Mouse (Mus musculus): ENCODE measurements at regions not wholly inside any gene's neighbourhood (a gene's known extent, or its start where the extent isn't known, plus 50 kb on each side); places are given as distances from the start of the nearest gene placed in this dataset.

GRCm38 (mm10) chr7:69578958-69579810 lies 787.4 kb downstream of the Nr2f2 start:
- Histone ChIP-seq H3K4me1 (ENCODE audit: control insufficient read depth, insufficient read depth, low read length) (no peaks in the 10 kb centered on the region), H3K27ac (ENCODE audit: insufficient read depth, low read length) (no peak overlapping the region), H3K4me3 (ENCODE audit: insufficient read depth, low read length) (no peak overlapping the region)
- TF ChIP-seq CTCF (IDR thresholded peaks at IDR 0.05; ENCODE audit: borderline replicate concordance, insufficient read depth, low read length) = no peak
- TF ChIP-seq POLR2A (IDR thresholded peaks at IDR 0.05; ENCODE audit: low read depth, low read length) = no peak

- H3K4me1 ChIP-seq (ENCODE audit: control insufficient read depth, insufficient read depth, low read length) = no peaks in the 10 kb centered on the region
- H3K27ac ChIP-seq (ENCODE audit: insufficient read depth, low read length) = no peak overlapping the region
- no peak for TF ChIP-seq POLR2A (IDR thresholded peaks at IDR 0.05; ENCODE audit: low read depth, low read length)
- no peak overlapping the region for H3K4me3 ChIP-seq (ENCODE audit: insufficient read depth, low read length)
Observed at GRCm38 (mm10) chr7:69577754-69578153, 788.8 kb downstream of the Nr2f2 start.

GRCm38 (mm10) chr7:69576596-69576995 lies 789.9 kb downstream of the Nr2f2 start:
- H3K4me1 ChIP-seq (ENCODE audit: control insufficient read depth, insufficient read depth, low read length) = no peaks in the 10 kb centered on the region
- H3K4me3 ChIP-seq (ENCODE audit: insufficient read depth, low read length) = no peak overlapping the region
- H3K27ac ChIP-seq (ENCODE audit: insufficient read depth, low read length) = peak overlapping the region; percentile 57
- no peak for TF ChIP-seq POLR2A (IDR thresholded peaks at IDR 0.05; ENCODE audit: low read depth, low read length)
- no peak for TF ChIP-seq CTCF (IDR thresholded peaks at IDR 0.05; ENCODE audit: borderline replicate concordance, insufficient read depth, low read length)

GRCm38 (mm10) chr7:69573730-69574129 lies 792.8 kb downstream of the Nr2f2 start:
- H3K4me1 ChIP-seq (ENCODE audit: control insufficient read depth, insufficient read depth, low read length) = no peaks in the 10 kb centered on the region
- TF ChIP-seq POLR2A (IDR thresholded peaks at IDR 0.05; ENCODE audit: low read depth, low read length) (no peak), CTCF (IDR thresholded peaks at IDR 0.05; ENCODE audit: borderline replicate concordance, insufficient read depth, low read length) (no peak)
- no peak overlapping the region for H3K27ac ChIP-seq (ENCODE audit: insufficient read depth, low read length)
- no peak overlapping the region for H3K4me3 ChIP-seq (ENCODE audit: insufficient read depth, low read length)

- TF ChIP-seq CTCF (IDR thresholded peaks at IDR 0.05; ENCODE audit: borderline replicate concordance, insufficient read depth, low read length) (no peak), POLR2A (IDR thresholded peaks at IDR 0.05; ENCODE audit: low read depth, low read length) (no peak)
- H3K4me3 ChIP-seq (ENCODE audit: insufficient read depth, low read length) = no peak overlapping the region
- H3K27ac ChIP-seq (ENCODE audit: insufficient read depth, low read length) = no peak overlapping the region
- no peaks in the 10 kb centered on the region for H3K4me1 ChIP-seq (ENCODE audit: control insufficient read depth, insufficient read depth, low read length)
Observed at GRCm38 (mm10) chr7:69572626-69573394, 793.7 kb downstream of the Nr2f2 start.

GRCm38 (mm10) chr7:69566949-69567348 lies 799.6 kb downstream of the Nr2f2 start:
- no peak overlapping the region for H3K4me3 ChIP-seq (ENCODE audit: insufficient read depth, low read length)
- H3K27ac ChIP-seq (ENCODE audit: insufficient read depth, low read length) = no peak overlapping the region
- TF ChIP-seq CTCF (IDR thresholded peaks at IDR 0.05; ENCODE audit: borderline replicate concordance, insufficient read depth, low read length) = no peak
- no peak for TF ChIP-seq POLR2A (IDR thresholded peaks at IDR 0.05; ENCODE audit: low read depth, low read length)
- H3K4me1 ChIP-seq (ENCODE audit: control insufficient read depth, insufficient read depth, low read length) = no peaks in the 10 kb centered on the region

GRCm38 (mm10) chr7:69564432-69564831 lies 802.1 kb downstream of the Nr2f2 start:
- no peak overlapping the region for H3K4me3 ChIP-seq (ENCODE audit: insufficient read depth, low read length)
- TF ChIP-seq POLR2A (IDR thresholded peaks at IDR 0.05; ENCODE audit: low read depth, low read length) (no peak), CTCF (IDR thresholded peaks at IDR 0.05; ENCODE audit: borderline replicate concordance, insufficient read depth, low read length) (no peak)
- no peaks in the 10 kb centered on the region for H3K4me1 ChIP-seq (ENCODE audit: control insufficient read depth, insufficient read depth, low read length)
- peak overlapping the region; percentile 26; the same call in 1 of the 2 replicates for H3K27ac ChIP-seq (ENCODE audit: insufficient read depth, low read length)

GRCm38 (mm10) chr7:69554776-69555175 lies 805.7 kb upstream of the Arrdc4 start:
- TF ChIP-seq POLR2A (IDR thresholded peaks at IDR 0.05; ENCODE audit: low read depth, low read length) (no peak), CTCF (IDR thresholded peaks at IDR 0.05; ENCODE audit: borderline replicate concordance, insufficient read depth, low read length) (no peak)
- Histone ChIP-seq H3K27ac (ENCODE audit: insufficient read depth, low read length) (no peak overlapping the region), H3K4me1 (ENCODE audit: control insufficient read depth, insufficient read depth, low read length) (no peaks in the 10 kb centered on the region), H3K4me3 (ENCODE audit: insufficient read depth, low read length) (no peak overlapping the region)

GRCm38 (mm10) chr7:69553981-69554380 lies 804.9 kb upstream of the Arrdc4 start:
- no peak overlapping the region for H3K4me3 ChIP-seq (ENCODE audit: insufficient read depth, low read length)
- TF ChIP-seq CTCF (IDR thresholded peaks at IDR 0.05; ENCODE audit: borderline replicate concordance, insufficient read depth, low read length) (no peak), POLR2A (IDR thresholded peaks at IDR 0.05; ENCODE audit: low read depth, low read length) (no peak)
- no peaks in the 10 kb centered on the region for H3K4me1 ChIP-seq (ENCODE audit: control insufficient read depth, insufficient read depth, low read length)
- H3K27ac ChIP-seq (ENCODE audit: insufficient read depth, low read length) = no peak overlapping the region

GRCm38 (mm10) chr7:69536072-69536471 lies 787.0 kb upstream of the Arrdc4 start:
- no peak overlapping the region for H3K27ac ChIP-seq (ENCODE audit: insufficient read depth, low read length)
- H3K4me3 ChIP-seq (ENCODE audit: insufficient read depth, low read length) = no peak overlapping the region
- no peak for TF ChIP-seq CTCF (IDR thresholded peaks at IDR 0.05; ENCODE audit: borderline replicate concordance, insufficient read depth, low read length)
- TF ChIP-seq POLR2A (IDR thresholded peaks at IDR 0.05; ENCODE audit: low read depth, low read length) = no peak
- no peaks in the 10 kb centered on the region for H3K4me1 ChIP-seq (ENCODE audit: control insufficient read depth, insufficient read depth, low read length)

All from embryonic fibroblast, embryonic 13.5 days (primary cell).